Mouse (Mus musculus): ENCODE data around the gene Phyhd1. TPM values are rescaled to one million over a fixed set of nuclear protein-coding genes. Genes with fewer than 3 reads are reported as not detected.

The Phyhd1 gene
- polyA plus RNA-seq (2021; fragmentation: Nextera tagmentation), result 16.4 and 17.1 TPM in 2 replicates
- long read RNA-seq, experiment 1, partial matches to known transcripts, result 4 of 15 reads
- long read RNA-seq, experiment 1, other reads (novel, unspliced or antisense), result 7 of 15 reads
- long read RNA-seq, experiment 2, transcript Phyhd1-212 (12 exons, 1,678 nt), result major isoform, 5 of 26 reads
- long read RNA-seq, experiment 2, partial matches to known transcripts, result 14 of 26 reads
- long read RNA-seq, experiment 2, other reads (novel, unspliced or antisense), result 5 of 26 reads

DNA sequence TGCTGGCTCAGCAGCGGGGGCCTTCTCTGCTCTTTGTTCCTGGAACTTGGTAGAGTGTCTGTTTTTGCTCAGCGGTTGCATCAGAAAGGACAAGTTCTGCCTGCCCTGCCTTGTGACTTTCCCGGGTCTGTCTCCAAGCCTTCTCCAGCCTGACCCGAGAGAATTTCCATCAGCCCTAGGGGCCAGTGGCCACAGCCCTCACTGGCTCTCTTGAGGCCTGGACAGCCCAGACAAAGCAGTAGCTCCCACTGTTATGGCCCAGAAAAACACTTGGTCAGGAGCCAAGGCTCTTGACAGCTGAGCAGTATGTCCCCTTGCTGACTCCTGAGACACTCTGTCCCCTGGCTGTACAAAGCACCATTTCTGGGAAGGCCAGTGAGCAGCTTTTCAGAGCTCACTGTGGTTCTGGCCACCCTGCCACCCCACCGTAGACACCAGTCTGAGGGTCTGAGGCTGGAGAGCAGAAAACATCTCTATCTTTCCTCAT is at the start of gene Phyhd1:
Gene Phyhd1 (plus strand): TSS at position 437 of the 487 bp plus-strand sequence.

DNA sequence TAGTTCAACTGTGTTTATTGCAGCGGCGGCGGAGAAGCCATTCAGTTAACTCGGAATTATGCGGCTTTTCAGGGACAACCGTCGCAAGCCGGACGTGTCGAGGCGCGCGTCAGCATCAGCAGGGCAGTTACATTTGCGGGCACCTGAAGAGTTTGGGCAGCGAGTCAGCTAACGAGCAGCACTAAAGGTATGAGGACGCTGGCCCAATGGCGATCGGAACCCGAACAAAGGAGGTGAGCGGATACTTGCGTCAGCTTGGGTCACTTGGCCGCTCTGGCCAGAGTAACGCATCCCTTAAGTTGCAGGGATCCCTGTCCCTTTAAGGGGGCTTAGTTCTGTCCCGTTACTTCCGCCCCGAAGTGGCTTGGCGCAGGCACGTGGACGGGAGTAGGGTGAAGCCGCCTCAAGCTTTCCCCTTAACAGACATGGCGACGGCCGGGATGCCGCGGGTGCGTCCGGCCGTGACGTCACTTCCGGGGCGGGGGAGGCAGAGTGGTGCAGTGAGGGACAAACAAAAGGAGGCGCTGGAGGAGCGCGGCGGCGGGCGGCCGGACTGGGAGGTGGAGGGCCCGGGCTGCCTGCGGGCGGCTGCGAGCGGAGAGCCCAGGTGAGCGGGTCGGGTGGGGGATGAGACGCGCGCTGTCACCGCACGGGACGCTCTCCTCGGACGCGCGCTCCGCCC is 28.7 kb upstream of the Phyhd1 start, which contains the start of gene Lrrc8a:
Gene Lrrc8a (plus strand): TSS at position 517 of the 682 bp plus-strand sequence.

DNA sequence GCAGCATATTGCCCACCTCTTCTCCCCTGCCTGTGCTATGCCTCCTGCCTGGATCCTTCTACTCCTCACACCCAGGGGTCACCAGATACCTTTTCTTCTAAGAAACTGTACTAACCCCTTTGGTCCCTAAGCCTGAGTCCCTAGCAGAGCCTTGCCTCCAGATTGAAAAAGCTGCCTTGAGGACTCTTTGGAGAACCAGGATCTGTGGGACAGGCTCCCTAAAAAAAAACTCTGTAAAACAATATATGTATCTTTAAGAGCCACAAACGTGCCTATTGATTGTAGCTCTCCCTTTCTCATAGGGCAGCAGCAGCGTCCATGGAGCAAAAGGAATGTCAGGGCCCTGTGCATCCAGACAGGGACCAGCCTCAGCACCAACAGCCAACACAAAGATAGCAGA is 25.7 kb upstream of the Phyhd1 start, which contains the start of gene Gm28035:
Gene Gm28035 (plus strand): TSS at position 301 of the 400 bp plus-strand sequence.

DNA sequence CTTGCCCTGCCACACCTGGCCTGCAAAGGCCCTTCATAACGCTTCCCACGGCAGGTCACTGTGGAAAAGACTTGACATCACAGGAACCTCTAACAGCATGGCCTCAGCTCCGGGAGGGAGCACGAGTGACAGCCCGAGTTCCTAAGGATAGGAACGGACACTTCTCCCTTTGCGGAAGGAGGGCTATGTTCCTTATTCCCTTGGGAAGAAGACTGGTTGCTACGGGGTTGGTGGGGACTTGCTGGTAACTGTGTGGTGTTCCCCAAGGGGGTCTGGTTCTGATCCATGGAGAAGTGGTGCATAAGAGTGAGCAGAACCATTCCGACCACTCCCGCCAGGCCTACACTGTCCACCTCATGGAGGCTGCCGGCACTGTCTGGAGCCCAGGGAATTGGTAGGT is 14.7 kb downstream of the Phyhd1 start, which contains the start of gene Gm28038:
Gene Gm28038 (plus strand): TSS at position 301 of the 400 bp plus-strand sequence.

DNA sequence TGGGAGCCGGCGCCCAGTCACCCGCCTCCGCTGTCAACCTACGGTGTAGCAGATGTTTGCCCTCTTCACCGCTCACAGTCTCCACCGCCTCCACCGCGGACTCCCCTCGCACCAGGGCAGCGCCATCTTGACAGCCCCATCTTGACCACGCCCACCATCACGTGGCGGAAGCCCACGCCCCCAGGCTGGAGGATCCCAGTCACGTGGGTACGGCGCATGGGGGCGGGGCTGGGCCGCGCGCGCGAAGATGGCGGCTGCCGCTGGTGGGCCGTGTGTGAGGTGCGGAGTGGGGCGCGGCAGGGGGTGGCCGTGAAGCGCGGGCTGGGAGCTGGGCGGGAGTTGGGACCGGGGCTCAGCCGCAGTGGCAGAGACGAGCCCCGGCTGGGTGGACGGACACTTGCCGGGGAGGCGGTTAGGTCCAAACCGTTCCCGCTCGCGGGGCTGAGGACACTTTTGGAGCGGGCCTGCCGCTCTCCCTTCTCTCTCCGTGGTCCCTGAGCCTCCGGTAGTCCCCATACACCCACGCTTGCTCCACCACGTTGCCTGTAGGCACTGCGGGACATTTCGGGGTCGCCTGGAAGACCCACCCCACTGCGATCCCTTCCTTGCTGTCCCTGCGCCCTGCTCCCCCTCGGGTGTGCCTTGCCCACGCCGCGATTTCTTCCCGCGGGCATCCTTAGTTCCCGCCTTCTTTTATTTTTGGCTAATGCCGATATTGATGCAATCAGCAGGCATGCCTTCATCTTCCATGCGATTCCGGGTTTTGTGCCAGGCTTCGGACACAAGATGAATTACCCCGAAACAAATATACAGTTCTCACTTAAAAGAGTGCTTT is 20.4 kb downstream of the Phyhd1 start, which contains the start of the genes Dolk and Nup188:
Gene Dolk (minus strand): TSS at position 143 of the 835 bp plus-strand sequence.
Gene Nup188 (plus strand): TSS at position 206 of the 835 bp plus-strand sequence.

Other genes with a start within 250 kb of the Phyhd1 start
- 39.2 and 40.9 TPM in 2 replicates for gene Wdr34, start 217.3 kb upstream of the Phyhd1 start, polyA plus RNA-seq (2021; fragmentation: Nextera tagmentation)
- 164 and 217 TPM in 2 replicates for gene Set, start 208.8 kb upstream of the Phyhd1 start, polyA plus RNA-seq (2021; fragmentation: Nextera tagmentation)
- 0.34 and 0.40 TPM in 2 replicates for gene Pkn3, start 188.5 kb upstream of the Phyhd1 start, polyA plus RNA-seq (2021; fragmentation: Nextera tagmentation)
- 22.1 and 28.3 TPM in 2 replicates for gene Zdhhc12, start 172.6 kb upstream of the Phyhd1 start, polyA plus RNA-seq (2021; fragmentation: Nextera tagmentation)
- 13.4 and 14.0 TPM in 2 replicates for gene Zer1, start 141.6 kb upstream of the Phyhd1 start, polyA plus RNA-seq (2021; fragmentation: Nextera tagmentation)
- 19.4 and 23.7 TPM in 2 replicates for gene Tbc1d13, start 132.5 kb upstream of the Phyhd1 start, polyA plus RNA-seq (2021; fragmentation: Nextera tagmentation)
- 28.5 and 35.1 TPM in 2 replicates for gene Endog, start 94.7 kb upstream of the Phyhd1 start, polyA plus RNA-seq (2021; fragmentation: Nextera tagmentation)
- 29.8 and 30.8 TPM in 2 replicates for gene Spout1, start 87.7 kb upstream of the Phyhd1 start, polyA plus RNA-seq (2021; fragmentation: Nextera tagmentation)
- 8.4 and 9.9 TPM in 2 replicates for gene Kyat1, start 60.4 kb upstream of the Phyhd1 start, polyA plus RNA-seq (2021; fragmentation: Nextera tagmentation)
- 31.1 and 48.4 TPM in 2 replicates for gene Lrrc8a, start 28.5 kb upstream of the Phyhd1 start, polyA plus RNA-seq (2021; fragmentation: Nextera tagmentation)
- gene Gm28035, start 25.6 kb upstream of the Phyhd1 start, polyA plus RNA-seq (2021; fragmentation: Nextera tagmentation), result 0.04 TPM in 1 of 2 replicates, not detected in the other
- not detected in 2 replicates for gene Gm28038, start 14.8 kb downstream of the Phyhd1 start, polyA plus RNA-seq (2021; fragmentation: Nextera tagmentation)
- gene Dolk, start 20.1 kb downstream of the Phyhd1 start, polyA plus RNA-seq (2021; fragmentation: Nextera tagmentation), result 29.1 and 29.6 TPM in 2 replicates
- gene Nup188, start 20.2 kb downstream of the Phyhd1 start, polyA plus RNA-seq (2021; fragmentation: Nextera tagmentation), result 7.1 and 10.8 TPM in 2 replicates
- gene Sh3glb2, start 93.1 kb downstream of the Phyhd1 start, polyA plus RNA-seq (2021; fragmentation: Nextera tagmentation), result 199 and 210 TPM in 2 replicates
- 19.1 and 21.3 TPM in 2 replicates for gene Miga2, start 98.0 kb downstream of the Phyhd1 start, polyA plus RNA-seq (2021; fragmentation: Nextera tagmentation)
- 15.4 and 15.9 TPM in 2 replicates for gene Dolpp1, start 126.1 kb downstream of the Phyhd1 start, polyA plus RNA-seq (2021; fragmentation: Nextera tagmentation)
- gene Crat, start 149.6 kb downstream of the Phyhd1 start, polyA plus RNA-seq (2021; fragmentation: Nextera tagmentation), result 28.3 and 28.4 TPM in 2 replicates
- gene Ptpa, start 149.8 kb downstream of the Phyhd1 start, polyA plus RNA-seq (2021; fragmentation: Nextera tagmentation), result 139 and 193 TPM in 2 replicates
- gene Ier5l, start 208.0 kb downstream of the Phyhd1 start, polyA plus RNA-seq (2021; fragmentation: Nextera tagmentation), result 2.9 and 4.1 TPM in 2 replicates